Mouse (Mus musculus) hindbrain, embryonic 12.5 days (tissue): ENCODE data around the gene Fbxw21. TPM values are rescaled to one million over a fixed set of nuclear protein-coding genes. Genes with fewer than 3 reads are reported as not detected.
A peak's percentile ranks its signal among the peaks of the same experiment; 100 is the strongest.

Source experiments
- ATAC-seq: fragments of 200-750 bp; cut with Nextera tagmentation; 2 replicates; pipeline ENCODE4 v1.8.0; 2017; ENCODE audit warnings: moderate TSS enrichment; ENCODE audit not compliant: low FRiP score
- H3K27ac ChIP-seq: fragments of 300-500 bp; sonication (generic); 2 replicates; pipeline ENCODE4 v1.5.1; 2016; ENCODE audit warnings: mild to moderate bottlenecking
- H3K27me3 ChIP-seq: fragments of 300-500 bp; sonication (generic); 2 replicates; pipeline ENCODE4 v1.6.1; 2016; ENCODE audit warnings: mild to moderate bottlenecking
- H3K36me3 ChIP-seq: fragments of 300-500 bp; sonication (generic); 2 replicates; pipeline ENCODE4 v1.6.1; 2016; ENCODE audit warnings: mild to moderate bottlenecking
- H3K4me1 ChIP-seq: fragments of 300-500 bp; sonication (generic); 2 replicates; pipeline ENCODE4 v1.6.1; 2016
- H3K4me2 ChIP-seq: fragments of 300-500 bp; sonication (generic); replicated peaks from 2 replicates; pipeline ENCODE4 v1.6.1; 2016; ENCODE audit warnings: mild to moderate bottlenecking
- H3K4me3 ChIP-seq: fragments of 300-500 bp; sonication (generic); 2 replicates; pipeline ENCODE4 v1.5.1; 2016; ENCODE audit warnings: mild to moderate bottlenecking
- H3K9ac ChIP-seq: fragments of 300-500 bp; sonication (generic); 2 replicates; pipeline ENCODE4 v1.6.1; 2016; ENCODE audit warnings: mild to moderate bottlenecking, moderate library complexity
- H3K9me3 ChIP-seq: fragments of 300-500 bp; sonication (generic); replicated peaks from 2 replicates; pipeline ENCODE4 v1.6.1; 2016; ENCODE audit warnings: mild to moderate bottlenecking
- WGBS: fragments of 180-500 bp; shearing (Covaris S2); methylation state at CpG from one replicate; pipeline ENCODE4 v1.1.7; 2016; 5-methylcytosine and 5-hydroxymethylcytosine counted together
- polyA plus RNA-seq: library from polyadenylated mRNA; unstranded; fragments of >200 nt; fragmentation: Nextera tagmentation; extraction: Ambion mirVana; gene quantifications from 2 replicates; pipeline ENCODE4 v1.2.1, GENCODE M21; 2016

Gene Fbxw21
- polyA plus RNA-seq, 1 experiment from 2014 or later, result not detected

DNA sequence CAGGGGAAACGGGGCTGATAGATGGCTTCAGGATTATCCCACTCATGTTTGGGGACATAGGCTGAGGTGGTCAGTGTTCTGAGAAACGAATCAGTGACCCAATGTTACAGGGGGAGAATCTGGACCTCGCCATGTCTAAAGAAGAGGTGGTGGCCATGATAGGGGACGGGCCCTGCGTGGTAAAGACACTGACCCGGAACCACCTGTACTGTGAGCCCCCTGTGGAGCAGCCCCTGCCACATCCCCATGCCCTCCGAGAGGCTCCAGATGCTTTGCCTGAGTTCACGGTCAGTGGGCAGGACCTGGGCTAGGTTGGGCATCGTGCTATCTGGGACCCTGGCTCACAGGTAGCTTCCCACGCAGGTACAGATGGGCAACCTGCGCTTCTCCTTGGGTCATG, 51.6 kb downstream of the Fbxw21 start:
- WGBS, result 91% methylated on average over 11 of the region's 11 CpGs
- Histone ChIP-seq H3K36me3 (peaks cover 100% of the 10 kb centered on the region), H3K27ac (no peak overlapping the region)

GRCm38 (mm10) chr9:109107341-109107740, 54.5 kb downstream of the Fbxw21 start:
- no peaks in the 10 kb centered on the region for H3K9me3 ChIP-seq
- no peaks in the 10 kb centered on the region for H3K27me3 ChIP-seq
- no peak for ATAC-seq
- no peak overlapping the region for H3K9ac ChIP-seq
- WGBS, result 78% methylated on average over 5 of the region's 6 CpGs
- H3K27ac ChIP-seq, result no peak overlapping the region
- H3K4me3 ChIP-seq, result no peak overlapping the region
- H3K4me2 ChIP-seq, result no peak overlapping the region
- peaks cover 97% of the 10 kb centered on the region for H3K36me3 ChIP-seq
- no peaks in the 10 kb centered on the region for H3K4me1 ChIP-seq

More for the DNA sequence above, 51.6 kb downstream of the Fbxw21 start:
- H3K27me3 ChIP-seq, result no peaks in the 10 kb centered on the region
- H3K4me1 ChIP-seq, result no peaks in the 10 kb centered on the region
- H3K4me2 ChIP-seq, result no peak overlapping the region
- H3K4me3 ChIP-seq, result no peak overlapping the region
- no peaks in the 10 kb centered on the region for H3K9me3 ChIP-seq
- H3K9ac ChIP-seq, result no peak overlapping the region
- ATAC-seq, result no peak

GRCm38 (mm10) chr9:109105648-109106047, 56.2 kb downstream of the Fbxw21 start:
- H3K9ac ChIP-seq, result no peak overlapping the region
- H3K36me3 ChIP-seq, result peaks cover 96% of the 10 kb centered on the region
- WGBS, result 97% methylated on average over 12 of the region's 12 CpGs

DNA sequence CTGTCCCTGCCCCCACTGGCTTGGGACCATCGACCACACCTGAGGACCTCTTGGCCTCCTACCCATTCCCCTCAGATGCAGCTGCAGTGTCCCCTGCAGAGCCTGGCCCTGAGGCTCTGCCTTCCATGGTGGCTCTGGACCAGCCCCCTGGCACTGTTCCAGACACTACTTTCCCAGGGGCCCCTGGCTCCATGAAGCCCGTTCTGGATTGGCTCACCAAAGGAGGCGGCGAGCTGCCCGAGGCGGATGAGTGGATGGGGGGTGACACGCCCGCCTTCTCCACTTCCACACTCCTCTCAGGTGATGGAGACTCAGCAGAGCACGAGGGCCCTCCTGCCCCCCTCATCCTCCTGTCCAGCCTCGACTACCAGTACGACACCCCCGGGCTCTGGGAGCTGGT, 56.8 kb downstream of the Fbxw21 start:
- no peak for ATAC-seq
- no peak overlapping the region for H3K4me3 ChIP-seq

More at GRCm38 (mm10) chr9:109105648-109106047, 56.2 kb downstream of the Fbxw21 start:
- Histone ChIP-seq H3K27ac (no peak overlapping the region), H3K4me3 (no peak overlapping the region), H3K27me3 (no peaks in the 10 kb centered on the region), H3K4me2 (no peak overlapping the region), H3K4me1 (no peaks in the 10 kb centered on the region), H3K9me3 (no peaks in the 10 kb centered on the region)
- no peak for ATAC-seq

DNA sequence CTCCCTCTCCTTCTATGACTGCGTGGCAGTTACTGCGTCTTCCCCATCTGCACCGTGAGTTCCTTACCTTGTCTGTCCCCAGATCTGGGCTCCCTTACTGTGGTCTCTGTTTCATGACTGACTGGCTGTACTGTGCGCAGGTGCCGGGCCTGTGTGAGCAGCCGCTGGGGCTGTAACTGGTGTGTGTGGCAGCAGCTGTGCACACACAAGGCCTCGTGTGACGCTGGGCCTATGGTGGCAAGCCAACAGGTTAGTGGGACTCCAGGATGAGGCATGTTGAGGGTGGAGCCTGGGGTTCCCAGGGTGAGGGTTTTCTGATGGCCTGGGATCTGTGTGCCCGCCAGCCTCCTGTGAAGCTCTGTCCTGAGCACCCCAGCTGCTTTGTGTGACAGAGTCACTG, 57.8 kb downstream of the Fbxw21 start:
- 86% methylated on average over 9 of the region's 9 CpGs for WGBS
- Histone ChIP-seq H3K9ac (no peak overlapping the region), H3K36me3 (peaks cover 96% of the 10 kb centered on the region), H3K4me3 (no peak overlapping the region), H3K4me1 (peaks cover 11% of the 10 kb centered on the region), H3K27me3 (no peaks in the 10 kb centered on the region), H3K9me3 (no peaks in the 10 kb centered on the region), H3K4me2 (no peak overlapping the region), H3K27ac (no peak overlapping the region)
- ATAC-seq, result no peak

More for the DNA sequence above, 56.8 kb downstream of the Fbxw21 start:
- Histone ChIP-seq H3K9me3 (no peaks in the 10 kb centered on the region), H3K27me3 (no peaks in the 10 kb centered on the region), H3K4me2 (no peak overlapping the region), H3K4me1 (peaks cover 4% of the 10 kb centered on the region; the same call in 1 of the 2 replicates), H3K27ac (no peak overlapping the region), H3K9ac (no peak overlapping the region), H3K36me3 (peaks cover 96% of the 10 kb centered on the region)
- 84% methylated on average over 12 of the region's 12 CpGs for WGBS

DNA sequence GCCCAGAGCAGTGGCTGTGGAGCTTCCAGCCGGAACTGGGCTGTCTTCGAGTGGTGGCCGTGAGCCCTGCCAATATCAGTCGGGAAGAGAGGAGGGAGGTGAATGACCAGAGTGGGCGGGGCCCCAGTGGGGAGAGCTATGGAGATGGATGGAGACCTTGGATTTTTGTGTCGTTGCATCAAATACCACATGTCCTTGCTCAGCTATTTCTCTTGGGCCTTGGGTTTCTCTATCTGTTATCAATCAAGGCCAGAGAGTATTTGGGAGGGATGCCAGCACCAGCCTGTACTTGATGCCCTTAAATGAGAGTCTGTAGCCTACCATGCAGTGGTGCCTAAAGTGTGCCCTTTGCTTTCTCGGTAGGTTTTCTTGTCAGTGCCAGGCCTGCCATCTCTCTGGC, 58.6 kb downstream of the Fbxw21 start:
- no peaks in the 10 kb centered on the region for H3K9me3 ChIP-seq
- peaks cover 19% of the 10 kb centered on the region for H3K4me1 ChIP-seq
- no peak overlapping the region for H3K4me2 ChIP-seq
- no peak overlapping the region for H3K27ac ChIP-seq
- no peak for ATAC-seq
- 86% methylated on average over 7 of the region's 7 CpGs for WGBS
- H3K4me3 ChIP-seq, result no peak overlapping the region
- H3K36me3 ChIP-seq, result peaks cover 90% of the 10 kb centered on the region
- no peak overlapping the region for H3K9ac ChIP-seq
- H3K27me3 ChIP-seq, result no peaks in the 10 kb centered on the region

GRCm38 (mm10) chr9:109102541-109102940, 59.3 kb downstream of the Fbxw21 start:
- no peak for ATAC-seq
- peaks cover 83% of the 10 kb centered on the region for H3K36me3 ChIP-seq
- no peak overlapping the region for H3K9ac ChIP-seq
- 95% methylated on average over 3 of the region's 3 CpGs for WGBS
- H3K4me2 ChIP-seq, result no peak overlapping the region
- H3K9me3 ChIP-seq, result no peaks in the 10 kb centered on the region
- H3K27me3 ChIP-seq, result no peaks in the 10 kb centered on the region
- H3K27ac ChIP-seq, result no peak overlapping the region
- H3K4me3 ChIP-seq, result no peak overlapping the region
- H3K4me1 ChIP-seq, result peaks cover 27% of the 10 kb centered on the region

DNA sequence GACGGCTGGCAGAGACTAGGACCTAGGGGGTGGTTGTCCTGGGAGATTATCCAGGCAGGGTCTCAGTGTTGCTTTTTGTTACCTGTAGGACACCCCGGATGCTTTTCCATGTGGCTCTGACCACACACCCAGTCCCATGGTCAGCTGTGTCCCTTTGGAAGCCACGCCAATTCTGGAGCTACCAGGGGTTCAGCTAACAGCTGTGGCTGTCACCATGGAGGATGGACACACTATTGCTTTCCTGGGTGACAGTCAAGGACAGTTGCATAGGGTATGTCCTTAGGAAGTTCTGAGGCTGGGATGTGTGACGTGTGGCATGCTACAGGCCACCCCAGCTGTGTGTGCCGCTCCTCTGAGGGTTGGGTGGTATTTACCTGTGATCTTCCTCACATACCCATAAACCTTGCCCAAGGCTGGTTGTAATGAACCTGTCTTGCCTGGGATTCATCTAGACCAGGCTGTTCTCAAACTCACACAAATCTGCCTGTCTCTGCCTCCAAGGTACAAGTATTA, 59.9 kb downstream of the Fbxw21 start:
- H3K4me3 ChIP-seq, result no peak overlapping the region
- ATAC-seq, result no peak
- no peaks in the 10 kb centered on the region for H3K27me3 ChIP-seq
- H3K4me1 ChIP-seq, result peaks cover 32% of the 10 kb centered on the region
- no peaks in the 10 kb centered on the region for H3K9me3 ChIP-seq
- no peak overlapping the region for H3K9ac ChIP-seq
- no peak overlapping the region for H3K27ac ChIP-seq
- peaks cover 77% of the 10 kb centered on the region for H3K36me3 ChIP-seq
- no peak overlapping the region for H3K4me2 ChIP-seq
- 94% methylated on average over 5 of the region's 5 CpGs for WGBS

- no peak overlapping the region for H3K9ac ChIP-seq
- ATAC-seq, result no peak
- peaks cover 62% of the 10 kb centered on the region for H3K36me3 ChIP-seq
- WGBS, result 90% methylated on average over 20 of the region's 20 CpGs
- no peaks in the 10 kb centered on the region for H3K27me3 ChIP-seq
- no peak overlapping the region for H3K4me3 ChIP-seq
- peaks cover 39% of the 10 kb centered on the region for H3K4me1 ChIP-seq
- H3K4me2 ChIP-seq, result no peak overlapping the region
- no peak overlapping the region for H3K27ac ChIP-seq
- no peaks in the 10 kb centered on the region for H3K9me3 ChIP-seq
These were observed 61.4 kb downstream of the Fbxw21 start for GRCm38 (mm10) chr9:109100307-109100928.

- Histone ChIP-seq H3K27me3 (no peaks in the 10 kb centered on the region), H3K9me3 (no peaks in the 10 kb centered on the region), H3K9ac (peak overlapping the region; percentile 83), H3K36me3 (peaks cover 47% of the 10 kb centered on the region), H3K4me3 (peak overlapping the region; percentile 46), H3K4me2 (peak overlapping the region; percentile 94), H3K27ac (peak overlapping the region; percentile 98; the same call in 1 of the 2 replicates), H3K4me1 (peaks cover 49% of the 10 kb centered on the region)
- no peak for ATAC-seq
- WGBS, result 53% methylated on average over 6 of the region's 6 CpGs
These were observed 62.9 kb downstream of the Fbxw21 start for GRCm38 (mm10) chr9:109098969-109099368.

GRCm38 (mm10) chr9:109098366-109098765, 63.5 kb downstream of the Fbxw21 start:
- H3K4me1 ChIP-seq, result peaks cover 55% of the 10 kb centered on the region
- peak overlapping the region; percentile 94 for H3K4me2 ChIP-seq
- 86% methylated on average over 8 of the region's 8 CpGs for WGBS
- peak overlapping the region; percentile 46 for H3K4me3 ChIP-seq
- H3K27ac ChIP-seq, result peak overlapping the region; percentile 98; the same call in 1 of the 2 replicates
- peak overlapping the region; percentile 83 for H3K9ac ChIP-seq
- no peak for ATAC-seq
- no peaks in the 10 kb centered on the region for H3K9me3 ChIP-seq
- H3K36me3 ChIP-seq, result peaks cover 43% of the 10 kb centered on the region
- H3K27me3 ChIP-seq, result no peaks in the 10 kb centered on the region

DNA sequence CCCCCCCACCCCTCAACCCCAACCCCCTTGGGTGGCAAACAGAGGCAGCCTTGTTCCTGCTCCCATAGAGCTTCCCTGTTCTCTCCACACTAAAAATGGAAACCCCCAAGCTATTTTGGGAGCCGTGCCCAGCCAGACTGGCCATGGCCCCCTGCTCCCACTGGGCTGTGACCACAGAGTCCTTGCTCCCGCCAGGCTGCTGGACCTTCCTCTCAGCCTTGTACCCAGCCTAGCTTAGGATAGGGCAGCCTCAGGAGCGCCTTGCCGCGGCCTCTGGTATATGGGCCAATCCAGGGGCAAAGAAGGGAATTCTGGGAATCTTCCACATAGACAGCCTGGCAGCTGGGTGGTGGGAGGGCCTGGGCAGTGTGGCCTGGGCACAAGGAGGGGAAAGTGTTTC, 64.0 kb downstream of the Fbxw21 start:
- peaks cover 58% of the 10 kb centered on the region for H3K4me1 ChIP-seq
- no peak for ATAC-seq
- H3K9ac ChIP-seq, result peak overlapping the region; percentile 83
- WGBS, result 55% methylated on average over 5 of the region's 5 CpGs
- H3K9me3 ChIP-seq, result no peaks in the 10 kb centered on the region
- H3K4me2 ChIP-seq, result peak overlapping the region; percentile 94
- peaks cover 38% of the 10 kb centered on the region for H3K36me3 ChIP-seq
- no peaks in the 10 kb centered on the region for H3K27me3 ChIP-seq
- H3K27ac ChIP-seq, result peak overlapping the region; percentile 98
- H3K4me3 ChIP-seq, result peak overlapping the region; percentile 46

- Histone ChIP-seq H3K36me3 (peaks cover 36% of the 10 kb centered on the region), H3K27me3 (no peaks in the 10 kb centered on the region), H3K4me2 (peak overlapping the region; percentile 94), H3K9ac (peak overlapping the region; percentile 83), H3K27ac (peak overlapping the region; percentile 98), H3K9me3 (no peaks in the 10 kb centered on the region), H3K4me3 (peak overlapping the region; percentile 46), H3K4me1 (peaks cover 58% of the 10 kb centered on the region)
- WGBS, result 13% methylated on average over 6 of the region's 6 CpGs
- no peak for ATAC-seq
These were observed 64.5 kb downstream of the Fbxw21 start for GRCm38 (mm10) chr9:109097291-109097690.
